Mouse (Mus musculus) ES-E14 (cell line): Measurements from ENCODE around the gene Efna3.

ENCODE experiments used
- CHD2 ChIP-seq: IDR thresholded peaks from 2 replicates; pipeline ENCODE4 v1.6.1; 2014; ENCODE audit warnings: mild to moderate bottlenecking, low read depth, low read length, inconsistent platforms
- HCFC1 ChIP-seq: IDR thresholded peaks from 2 replicates; pipeline ENCODE4 v1.6.1; 2012; ENCODE audit warnings: low read length, inconsistent platforms, borderline replicate concordance; ENCODE audit not compliant: insufficient read depth
- MAFK ChIP-seq: IDR thresholded peaks from 2 replicates; pipeline ENCODE4 v1.6.1; 2014; ENCODE audit warnings: mild to moderate bottlenecking, low read depth, low read length, inconsistent platforms; ENCODE audit not compliant: insufficient read depth

DNA sequence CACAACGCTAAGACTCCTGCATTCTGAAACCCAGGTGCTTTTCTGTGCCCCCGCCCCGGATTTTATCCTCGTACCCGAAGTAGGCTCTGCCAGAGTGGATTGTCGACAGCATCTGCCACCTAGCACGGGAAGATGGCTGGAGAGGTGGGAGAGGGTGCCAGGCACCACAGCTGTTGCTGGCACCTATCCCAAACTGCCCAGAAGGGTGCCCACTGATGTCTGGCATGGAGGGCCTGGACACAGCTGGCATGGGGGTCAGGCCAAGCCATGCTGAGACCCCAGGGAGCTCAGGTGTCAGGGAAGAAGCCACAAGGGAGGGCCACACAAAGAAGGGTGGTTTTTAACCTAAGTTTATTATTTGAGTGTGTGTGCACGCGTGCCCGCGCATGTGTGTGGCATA lies 10.3 kb upstream of the Efna3 start:
- no peak for TF ChIP-seq MAFK
- TF ChIP-seq HCFC1: no peak
- TF ChIP-seq CHD2: no peak
